Mouse (Mus musculus): Measurements from ENCODE around the gene Zpld1.

- TF ChIP-seq CTCF (IDR thresholded peaks at IDR 0.05; ENCODE audit: low read depth, low read length) = no peak
- TF ChIP-seq POLR2A (IDR thresholded peaks at IDR 0.05; ENCODE audit: extremely low read depth, insufficient read depth, low read length) = no peak
These were observed 112.4 kb downstream of the Zpld1 start for GRCm38 (mm10) chr16:55185370-55185769.
